Mouse (Mus musculus): ENCODE measurements around the gene Mycbp. TPM values are rescaled to one million over a fixed set of nuclear protein-coding genes. Genes with fewer than 3 reads are reported as not detected.

Gene Mycbp
- polyA plus RNA-seq (2015; fragmentation: Nextera tagmentation; extraction: Ambion mirVana): 65.9 and 68.9 TPM in 2 replicates

DNA sequence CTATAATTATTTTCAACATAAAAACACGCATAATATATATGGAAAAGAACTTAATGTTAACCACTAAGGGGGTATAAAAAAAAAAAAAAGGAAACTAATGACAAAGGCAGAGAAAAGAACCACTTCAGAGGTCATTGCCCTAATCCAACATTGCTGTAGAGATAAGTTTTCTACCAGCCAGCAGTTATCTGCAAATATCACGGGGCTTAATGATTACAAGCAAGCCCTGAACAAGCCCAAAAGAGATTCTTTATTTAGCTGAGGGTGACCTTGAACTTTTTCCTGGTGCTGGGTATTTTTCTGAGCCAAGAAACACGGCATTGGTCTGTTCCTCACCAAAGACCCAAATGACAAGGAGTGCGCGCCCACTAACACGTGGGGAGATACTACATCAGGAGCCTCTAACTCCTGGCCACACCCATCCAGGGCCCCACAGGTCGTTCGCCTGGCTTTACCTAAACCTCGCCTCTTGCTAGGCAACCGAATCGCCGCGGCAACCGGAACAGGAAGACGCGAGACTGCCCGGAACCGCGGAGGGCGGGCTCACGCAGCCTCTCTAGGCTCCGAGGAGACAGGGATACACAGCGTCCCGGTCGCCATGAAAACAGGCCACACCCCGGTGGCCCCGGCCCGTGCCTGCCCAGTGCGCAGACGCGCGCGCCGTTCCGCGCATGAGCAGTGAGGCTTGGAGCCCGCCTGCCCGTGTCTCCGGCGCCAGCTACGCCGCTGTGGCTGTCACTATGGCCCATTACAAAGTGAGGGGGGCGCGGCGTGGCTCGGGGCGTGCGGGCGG lies at the start of gene Mycbp:
Gene Mycbp (plus strand): TSS at position 500 of the 793 bp plus-strand sequence.
- Histone ChIP-seq H3K27me3 (no peaks in the 10 kb centered on the region), H3K4me1 (peaks cover 11% of the 10 kb centered on the region), H3K9ac (peak within 1 kb of the TSS; percentile 87), H3K36me3 (peaks cover 7% of the 10 kb centered on the region; the same call in 1 of the 2 replicates), H3K27ac (peak within 1 kb of the TSS; percentile 82), H3K4me3 (peak within 1 kb of the TSS; percentile 80), H3K9me3 (no peaks in the 10 kb centered on the region), H3K4me2 (peak within 1 kb of the TSS; percentile 70)
- under 1% methylated on average over 49 of the region's 49 CpGs for WGBS
- peak; percentile 99 for ATAC-seq (ENCODE audit: insufficient number of reproducible peaks, insufficient read depth, low FRiP score, low TSS enrichment, low read depth)

GRCm38 (mm10) chr4:123856888-123857287 lies 47.7 kb upstream of the Mycbp start:
- Histone ChIP-seq H3K27ac (no peak overlapping the region), H3K27me3 (no peaks in the 10 kb centered on the region), H3K36me3 (no peaks in the 10 kb centered on the region), H3K4me2 (no peak overlapping the region), H3K4me3 (no peak overlapping the region), H3K9me3 (no peaks in the 10 kb centered on the region), H3K4me1 (no peaks in the 10 kb centered on the region), H3K9ac (no peak overlapping the region)
- ATAC-seq (ENCODE audit: insufficient number of reproducible peaks, insufficient read depth, low FRiP score, low TSS enrichment, low read depth): no peak
- whole genome bisulfite sequencing: 66% methylated on average over 4 of the region's 4 CpGs

DNA sequence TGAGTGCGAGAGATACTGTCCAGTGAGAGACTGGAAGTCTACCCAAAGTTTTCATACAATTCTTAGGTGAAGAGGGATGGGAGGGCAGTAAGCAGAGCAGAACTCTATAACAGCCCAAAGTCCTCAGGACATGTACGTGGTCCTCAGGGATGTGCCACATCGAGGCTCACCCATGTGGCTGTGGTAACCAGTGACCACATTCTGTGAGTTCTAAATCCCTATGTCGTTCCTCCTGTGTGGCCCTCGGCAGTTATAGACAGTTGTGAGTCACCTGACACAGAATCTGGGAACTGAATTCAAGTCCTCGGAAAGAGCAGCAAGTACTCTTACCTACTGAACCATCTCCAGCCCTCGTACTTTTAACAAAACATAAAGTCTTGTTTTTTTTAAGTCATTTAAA lies 46.5 kb upstream of the Mycbp start:
- Histone ChIP-seq H3K9me3 (no peaks in the 10 kb centered on the region), H3K4me2 (no peak overlapping the region), H3K27me3 (no peaks in the 10 kb centered on the region), H3K4me1 (no peaks in the 10 kb centered on the region), H3K4me3 (no peak overlapping the region), H3K27ac (no peak overlapping the region), H3K36me3 (no peaks in the 10 kb centered on the region), H3K9ac (no peak overlapping the region)
- WGBS: 88% methylated on average over 7 of the region's 7 CpGs
- no peak for ATAC-seq (ENCODE audit: insufficient number of reproducible peaks, insufficient read depth, low FRiP score, low TSS enrichment, low read depth)

GRCm38 (mm10) chr4:123859379-123859778 lies 45.3 kb upstream of the Mycbp start, which contains the start of gene 4933427I04Rik:
Gene 4933427I04Rik, plus strand, starts transcription at chr4:123859679.
- Histone ChIP-seq H3K36me3 (no peaks in the 10 kb centered on the region), H3K9ac (no peak within 1 kb of the TSS), H3K9me3 (no peaks in the 10 kb centered on the region), H3K4me1 (no peaks in the 10 kb centered on the region), H3K4me3 (no peak within 1 kb of the TSS), H3K27ac (no peak within 1 kb of the TSS), H3K27me3 (no peaks in the 10 kb centered on the region), H3K4me2 (no peak within 1 kb of the TSS)
- no peak for ATAC-seq (ENCODE audit: insufficient number of reproducible peaks, insufficient read depth, low FRiP score, low TSS enrichment, low read depth)
- WGBS: 78% methylated on average over 3 of the region's 3 CpGs

- Histone ChIP-seq H3K4me2 (no peak overlapping the region), H3K27ac (no peak overlapping the region), H3K36me3 (no peaks in the 10 kb centered on the region), H3K4me1 (no peaks in the 10 kb centered on the region), H3K9me3 (no peaks in the 10 kb centered on the region), H3K27me3 (no peaks in the 10 kb centered on the region), H3K9ac (no peak overlapping the region), H3K4me3 (no peak overlapping the region)
- no peak for ATAC-seq (ENCODE audit: insufficient number of reproducible peaks, insufficient read depth, low FRiP score, low TSS enrichment, low read depth)
- 64% methylated on average over 2 of the region's 2 CpGs for WGBS
Observed at GRCm38 (mm10) chr4:123859803-123860202, 44.8 kb upstream of the Mycbp start.

DNA sequence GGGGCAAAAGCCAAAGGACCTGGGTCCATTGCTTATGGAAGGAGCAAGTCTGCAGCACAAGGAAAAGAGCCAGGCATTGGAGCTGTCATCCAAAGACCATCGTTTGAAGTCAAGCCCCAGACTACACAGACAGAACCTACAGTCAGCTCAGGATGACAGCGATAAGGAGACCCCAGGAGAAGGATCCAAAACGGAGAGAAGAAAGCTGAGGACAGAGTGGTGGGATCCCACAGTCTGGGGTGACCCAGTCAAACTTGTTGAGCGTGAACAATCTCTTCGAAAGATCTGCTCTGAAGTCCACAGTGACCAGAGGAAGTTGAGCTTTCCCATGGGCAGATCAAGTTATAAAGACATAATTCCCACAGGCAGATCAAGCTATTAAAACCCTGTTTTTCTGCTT lies 44.0 kb upstream of the Mycbp start:
- H3K36me3 ChIP-seq: no peaks in the 10 kb centered on the region
- no peak overlapping the region for H3K9ac ChIP-seq
- no peak overlapping the region for H3K4me2 ChIP-seq
- H3K4me3 ChIP-seq: no peak overlapping the region
- H3K4me1 ChIP-seq: no peaks in the 10 kb centered on the region
- no peaks in the 10 kb centered on the region for H3K9me3 ChIP-seq
- no peak for ATAC-seq (ENCODE audit: insufficient number of reproducible peaks, insufficient read depth, low FRiP score, low TSS enrichment, low read depth)
- 78% methylated on average over 5 of the region's 5 CpGs for WGBS
- no peak overlapping the region for H3K27ac ChIP-seq
- no peaks in the 10 kb centered on the region for H3K27me3 ChIP-seq

- ATAC-seq (ENCODE audit: insufficient number of reproducible peaks, insufficient read depth, low FRiP score, low TSS enrichment, low read depth): no peak
- H3K27me3 ChIP-seq: no peaks in the 10 kb centered on the region
- WGBS: 85% methylated on average over 5 of the region's 5 CpGs
- H3K4me3 ChIP-seq: no peak overlapping the region
- no peak overlapping the region for H3K4me2 ChIP-seq
- H3K9ac ChIP-seq: no peak overlapping the region
- H3K4me1 ChIP-seq: no peaks in the 10 kb centered on the region
- H3K9me3 ChIP-seq: no peaks in the 10 kb centered on the region
- no peak overlapping the region for H3K27ac ChIP-seq
- H3K36me3 ChIP-seq: no peaks in the 10 kb centered on the region
Observed at GRCm38 (mm10) chr4:123893726-123894125, 10.9 kb upstream of the Mycbp start.

- no peak for ATAC-seq (ENCODE audit: insufficient number of reproducible peaks, insufficient read depth, low FRiP score, low TSS enrichment, low read depth)
- H3K27me3 ChIP-seq: no peaks in the 10 kb centered on the region
- H3K4me2 ChIP-seq: no peak overlapping the region
- H3K9ac ChIP-seq: no peak overlapping the region
- H3K4me3 ChIP-seq: no peak overlapping the region
- WGBS: 89% methylated on average over 4 of the region's 4 CpGs
- H3K4me1 ChIP-seq: no peaks in the 10 kb centered on the region
- H3K9me3 ChIP-seq: no peaks in the 10 kb centered on the region
- H3K36me3 ChIP-seq: no peaks in the 10 kb centered on the region
- H3K27ac ChIP-seq: no peak overlapping the region
Observed at GRCm38 (mm10) chr4:123894295-123894694, 10.3 kb upstream of the Mycbp start.

DNA sequence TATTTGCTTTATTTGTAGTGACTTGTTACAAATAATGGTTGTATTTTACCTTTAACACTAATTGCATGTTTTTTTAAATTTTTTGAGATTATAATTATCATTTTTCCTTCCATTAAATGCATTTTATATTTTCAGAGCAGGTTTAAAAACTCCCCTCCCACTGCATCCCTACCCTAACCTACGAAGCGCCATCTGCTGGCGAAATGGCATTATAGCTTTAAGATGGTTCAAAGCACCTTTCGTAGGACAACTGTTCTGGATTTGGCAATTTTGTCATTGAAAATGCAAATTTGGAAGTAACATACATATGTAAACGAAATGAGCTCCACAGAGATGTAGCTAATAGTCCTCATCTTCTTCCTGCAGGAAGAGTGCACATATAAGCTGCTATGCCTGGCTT lies 5.9 kb upstream of the Mycbp start:
- Histone ChIP-seq H3K9ac (no peak overlapping the region), H3K4me3 (no peak overlapping the region), H3K36me3 (no peaks in the 10 kb centered on the region), H3K4me2 (no peak overlapping the region), H3K27ac (no peak overlapping the region), H3K9me3 (no peaks in the 10 kb centered on the region), H3K4me1 (no peaks in the 10 kb centered on the region), H3K27me3 (no peaks in the 10 kb centered on the region)
- 11% methylated on average over 5 of the region's 5 CpGs for WGBS
- no peak for ATAC-seq (ENCODE audit: insufficient number of reproducible peaks, insufficient read depth, low FRiP score, low TSS enrichment, low read depth)

GRCm38 (mm10) chr4:123903432-123903831 lies 1.2 kb upstream of the Mycbp start:
- H3K4me2 ChIP-seq: no peak overlapping the region
- no peaks in the 10 kb centered on the region for H3K9me3 ChIP-seq
- no peak for ATAC-seq (ENCODE audit: insufficient number of reproducible peaks, insufficient read depth, low FRiP score, low TSS enrichment, low read depth)
- peaks cover 11% of the 10 kb centered on the region for H3K4me1 ChIP-seq
- H3K27me3 ChIP-seq: no peaks in the 10 kb centered on the region
- H3K27ac ChIP-seq: no peak overlapping the region
- 80% methylated on average over 3 of the region's 3 CpGs for WGBS
- no peak overlapping the region for H3K4me3 ChIP-seq
- no peak overlapping the region for H3K9ac ChIP-seq
- H3K36me3 ChIP-seq: no peaks in the 10 kb centered on the region

DNA sequence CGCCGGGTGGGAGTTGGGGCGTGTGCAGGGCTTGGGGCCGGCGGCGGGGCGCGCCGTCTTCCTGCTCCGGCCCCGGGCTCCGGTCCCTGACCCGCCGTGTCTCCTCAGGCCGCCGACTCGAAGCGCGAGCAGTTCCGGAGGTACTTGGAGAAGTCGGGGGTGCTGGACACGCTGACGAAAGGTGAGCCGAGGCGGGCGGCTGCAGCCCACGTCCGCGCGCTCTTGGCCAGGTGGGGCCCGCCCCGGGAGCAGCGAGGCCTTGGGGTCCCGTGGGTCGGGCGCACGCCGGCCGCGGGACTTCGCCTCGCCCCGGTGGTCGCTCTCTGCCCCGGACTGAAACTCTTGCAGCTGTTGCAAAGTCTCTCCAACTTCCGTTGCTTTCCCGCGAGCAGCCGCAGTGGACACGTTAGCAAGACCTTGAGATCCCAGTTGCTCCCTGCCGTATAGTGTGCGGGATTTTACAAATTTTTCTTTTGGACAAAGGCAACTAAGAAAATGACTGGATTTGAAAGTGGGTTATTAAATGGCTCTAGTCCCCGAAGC lies 565 bp downstream of the Mycbp start:
- peak; percentile 29; the same call in 1 of the 2 replicates for ATAC-seq (ENCODE audit: insufficient number of reproducible peaks, insufficient read depth, low FRiP score, low TSS enrichment, low read depth)
- WGBS: under 1% methylated on average over 53 of the region's 53 CpGs
- peak overlapping the region; percentile 82 for H3K27ac ChIP-seq

GRCm38 (mm10) chr4:123911503-123911902 lies 6.9 kb downstream of the Mycbp start:
- Histone ChIP-seq H3K4me1 (peaks cover 12% of the 10 kb centered on the region), H3K36me3 (peaks cover 38% of the 10 kb centered on the region), H3K4me2 (no peak overlapping the region), H3K9me3 (no peaks in the 10 kb centered on the region), H3K9ac (no peak overlapping the region), H3K4me3 (no peak overlapping the region), H3K27ac (no peak overlapping the region), H3K27me3 (no peaks in the 10 kb centered on the region)
- ATAC-seq (ENCODE audit: insufficient number of reproducible peaks, insufficient read depth, low FRiP score, low TSS enrichment, low read depth): no peak
- WGBS: 94% methylated on average over 4 of the region's 4 CpGs

More for the DNA sequence above, 565 bp downstream of the Mycbp start:
- Histone ChIP-seq H3K4me3 (peak overlapping the region; percentile 80), H3K36me3 (peaks cover 13% of the 10 kb centered on the region), H3K9me3 (no peaks in the 10 kb centered on the region), H3K9ac (peak overlapping the region; percentile 87), H3K4me1 (peaks cover 11% of the 10 kb centered on the region), H3K27me3 (no peaks in the 10 kb centered on the region), H3K4me2 (peak overlapping the region; percentile 70)
